Mouse (Mus musculus): ENCODE data around the gene Tmem183a. TPM values are rescaled to one million over a fixed set of nuclear protein-coding genes. Genes with fewer than 3 reads are reported as not detected.

Tmem183a gene
- polyA plus RNA-seq, 1 experiment, result 71.8 TPM

GRCm38 (mm10) chr1:134332770-134333271 is 29.0 kb downstream of the Tmem183a start, which contains the start of gene Ppfia4:
Gene Ppfia4 (minus strand): TSS chr1:134332928.
- no peak within 1 kb of the TSS for H3K4me3 ChIP-seq (replicated peaks; ENCODE audit: extremely low read depth, low read depth, low read length)
- no peak for DNase-seq
- 21% methylated on average over 13 of the region's 13 CpGs for WGBS
- TF ChIP-seq POLR2A (IDR thresholded peaks at IDR 0.05; ENCODE audit: borderline replicate concordance, extremely low read depth, low read depth, low read length) (no peak), CTCF (IDR thresholded peaks at IDR 0.05; ENCODE audit: insufficient read depth, low read length) (no peak)
- H3K4me1 ChIP-seq (ENCODE audit: control insufficient read depth, insufficient read depth, low read length), result no peaks in the 10 kb centered on the region

- H3K4me3 ChIP-seq (replicated peaks; ENCODE audit: extremely low read depth, low read depth, low read length), result no peak overlapping the region
- H3K4me1 ChIP-seq (ENCODE audit: control insufficient read depth, insufficient read depth, low read length), result no peaks in the 10 kb centered on the region
- 46% methylated on average over 20 of the region's 20 CpGs for WGBS
- peak; percentile 70 for TF ChIP-seq CTCF (IDR thresholded peaks at IDR 0.05; ENCODE audit: insufficient read depth, low read length)
- no peak for TF ChIP-seq POLR2A (IDR thresholded peaks at IDR 0.05; ENCODE audit: borderline replicate concordance, extremely low read depth, low read depth, low read length)
- peak; percentile 72 for DNase-seq
Observed at GRCm38 (mm10) chr1:134331879-134332635, 29.7 kb downstream of the Tmem183a start.

- 92% methylated on average over 12 of the region's 12 CpGs for WGBS
Observed at GRCm38 (mm10) chr1:134326841-134327346, 34.9 kb downstream of the Tmem183a start.

GRCm38 (mm10) chr1:134322591-134322990 is 39.2 kb downstream of the Tmem183a start:
- WGBS, result 70% methylated on average over 6 of the region's 6 CpGs
- H3K4me1 ChIP-seq (ENCODE audit: control insufficient read depth, insufficient read depth, low read length), result no peaks in the 10 kb centered on the region
- DNase-seq, result no peak
- no peak overlapping the region for H3K4me3 ChIP-seq (replicated peaks; ENCODE audit: extremely low read depth, low read depth, low read length)
- TF ChIP-seq CTCF (IDR thresholded peaks at IDR 0.05; ENCODE audit: insufficient read depth, low read length), result peak; percentile 67
- TF ChIP-seq POLR2A (IDR thresholded peaks at IDR 0.05; ENCODE audit: borderline replicate concordance, extremely low read depth, low read depth, low read length), result no peak

More at GRCm38 (mm10) chr1:134326841-134327346, 34.9 kb downstream of the Tmem183a start:
- H3K4me3 ChIP-seq (replicated peaks; ENCODE audit: extremely low read depth, low read depth, low read length), result no peak overlapping the region
- H3K4me1 ChIP-seq (ENCODE audit: control insufficient read depth, insufficient read depth, low read length), result no peaks in the 10 kb centered on the region
- TF ChIP-seq CTCF (IDR thresholded peaks at IDR 0.05; ENCODE audit: insufficient read depth, low read length) (no peak), POLR2A (IDR thresholded peaks at IDR 0.05; ENCODE audit: borderline replicate concordance, extremely low read depth, low read depth, low read length) (no peak)
- DNase-seq, result no peak

DNA sequence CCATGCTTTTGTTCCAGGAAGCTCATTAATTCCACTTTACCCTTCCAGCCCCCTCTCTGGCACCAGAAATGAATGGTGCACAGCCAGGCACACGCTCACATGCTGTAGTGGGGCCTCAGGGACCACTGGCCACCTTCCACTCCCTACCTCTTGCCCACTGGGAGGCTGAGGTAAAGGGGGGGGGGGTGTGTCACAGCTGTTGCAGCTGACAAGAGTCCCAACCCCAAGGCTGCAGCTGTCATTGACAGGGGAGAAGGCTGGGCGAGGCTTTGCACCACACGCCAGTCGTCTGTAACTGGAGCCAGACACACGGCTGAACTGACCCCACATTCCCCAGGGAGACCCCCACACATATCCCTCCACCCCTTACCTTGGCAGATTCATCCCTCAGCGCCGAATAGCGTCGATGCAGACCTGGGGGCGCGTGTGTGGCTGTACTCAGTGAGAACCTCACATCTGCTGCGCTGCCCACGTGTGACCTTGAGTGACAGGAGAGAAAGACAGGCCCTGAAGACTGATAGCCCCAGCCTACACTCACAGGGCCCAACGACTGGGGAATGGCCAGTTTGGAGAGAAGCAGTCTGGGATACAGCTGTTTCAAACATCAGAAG is 41.0 kb downstream of the Tmem183a start:
- TF ChIP-seq CTCF (IDR thresholded peaks at IDR 0.05; ENCODE audit: insufficient read depth, low read length) (no peak), POLR2A (IDR thresholded peaks at IDR 0.05; ENCODE audit: borderline replicate concordance, extremely low read depth, low read depth, low read length) (no peak)
- Histone ChIP-seq H3K4me3 (replicated peaks; ENCODE audit: extremely low read depth, low read depth, low read length) (no peak overlapping the region), H3K4me1 (ENCODE audit: control insufficient read depth, insufficient read depth, low read length) (no peaks in the 10 kb centered on the region)
- DNase-seq, result no peak
- 62% methylated on average over 14 of the region's 14 CpGs for WGBS

DNA sequence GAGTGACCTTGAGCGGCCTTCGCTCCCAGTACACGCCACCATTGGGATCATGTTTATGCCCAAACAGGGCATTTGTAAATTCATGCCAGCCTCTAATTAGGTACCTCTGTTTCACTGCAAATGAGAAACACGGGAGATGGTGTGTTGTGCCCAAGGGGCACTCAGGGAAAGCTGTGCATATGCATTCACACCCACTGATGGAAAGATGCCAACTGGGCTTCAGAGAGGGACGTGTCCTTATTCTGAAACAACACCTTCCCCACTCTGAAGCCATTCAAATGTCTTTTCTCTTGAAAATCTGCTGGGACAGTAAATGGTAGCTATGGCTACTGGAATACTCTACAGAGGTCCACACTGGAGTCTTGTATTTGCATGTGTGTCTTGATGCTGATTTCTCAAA is 43.5 kb downstream of the Tmem183a start:
- no peak overlapping the region for H3K4me3 ChIP-seq (replicated peaks; ENCODE audit: extremely low read depth, low read depth, low read length)
- TF ChIP-seq POLR2A (IDR thresholded peaks at IDR 0.05; ENCODE audit: borderline replicate concordance, extremely low read depth, low read depth, low read length) (no peak), CTCF (IDR thresholded peaks at IDR 0.05; ENCODE audit: insufficient read depth, low read length) (no peak)
- H3K4me1 ChIP-seq (ENCODE audit: control insufficient read depth, insufficient read depth, low read length), result no peaks in the 10 kb centered on the region
- no peak for DNase-seq
- WGBS, result 79% methylated on average over 5 of the region's 5 CpGs

GRCm38 (mm10) chr1:134316361-134316760 is 45.4 kb downstream of the Tmem183a start:
- no peak for TF ChIP-seq CTCF (IDR thresholded peaks at IDR 0.05; ENCODE audit: insufficient read depth, low read length)
- no peak for TF ChIP-seq POLR2A (IDR thresholded peaks at IDR 0.05; ENCODE audit: borderline replicate concordance, extremely low read depth, low read depth, low read length)
- H3K4me3 ChIP-seq (replicated peaks; ENCODE audit: extremely low read depth, low read depth, low read length), result no peak overlapping the region
- H3K4me1 ChIP-seq (ENCODE audit: control insufficient read depth, insufficient read depth, low read length), result no peaks in the 10 kb centered on the region
- WGBS, result 72% methylated on average over 9 of the region's 9 CpGs
- DNase-seq, result no peak

DNA sequence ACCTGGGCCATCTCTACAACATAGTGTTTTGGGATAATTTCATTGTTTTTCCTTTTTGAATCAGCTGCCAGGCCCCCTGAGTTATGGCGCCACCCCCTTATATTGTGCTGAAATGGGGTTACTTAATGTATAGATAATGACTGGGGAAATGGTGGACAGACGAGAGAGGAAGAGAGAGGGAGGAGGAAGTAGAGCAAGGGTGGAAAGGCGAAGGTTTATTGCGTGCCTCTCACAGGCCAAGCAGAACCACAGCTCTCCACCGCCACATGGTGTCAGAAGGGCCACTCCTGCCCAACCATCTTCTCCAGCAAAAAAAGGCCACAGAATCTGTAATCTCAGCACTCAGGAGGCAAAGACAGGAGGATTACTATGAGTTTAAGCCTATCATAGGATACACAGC is 46.6 kb downstream of the Tmem183a start:
- DNase-seq, result no peak
- H3K4me1 ChIP-seq (ENCODE audit: control insufficient read depth, insufficient read depth, low read length), result no peaks in the 10 kb centered on the region
- TF ChIP-seq CTCF (IDR thresholded peaks at IDR 0.05; ENCODE audit: insufficient read depth, low read length), result no peak
- no peak for TF ChIP-seq POLR2A (IDR thresholded peaks at IDR 0.05; ENCODE audit: borderline replicate concordance, extremely low read depth, low read depth, low read length)
- no peak overlapping the region for H3K4me3 ChIP-seq (replicated peaks; ENCODE audit: extremely low read depth, low read depth, low read length)
- WGBS, result 84% methylated on average over 5 of the region's 5 CpGs

GRCm38 (mm10) chr1:134311760-134312159 is 50.0 kb downstream of the Tmem183a start:
- DNase-seq, result no peak
- TF ChIP-seq CTCF (IDR thresholded peaks at IDR 0.05; ENCODE audit: insufficient read depth, low read length) (no peak), POLR2A (IDR thresholded peaks at IDR 0.05; ENCODE audit: borderline replicate concordance, extremely low read depth, low read depth, low read length) (no peak)
- 81% methylated on average over 7 of the region's 7 CpGs for WGBS
- Histone ChIP-seq H3K4me1 (ENCODE audit: control insufficient read depth, insufficient read depth, low read length) (no peaks in the 10 kb centered on the region), H3K4me3 (replicated peaks; ENCODE audit: extremely low read depth, low read depth, low read length) (no peak overlapping the region)
